Mouse (Mus musculus): ENCODE results near the gene Cd300a.

The Cd300a gene

DNA sequence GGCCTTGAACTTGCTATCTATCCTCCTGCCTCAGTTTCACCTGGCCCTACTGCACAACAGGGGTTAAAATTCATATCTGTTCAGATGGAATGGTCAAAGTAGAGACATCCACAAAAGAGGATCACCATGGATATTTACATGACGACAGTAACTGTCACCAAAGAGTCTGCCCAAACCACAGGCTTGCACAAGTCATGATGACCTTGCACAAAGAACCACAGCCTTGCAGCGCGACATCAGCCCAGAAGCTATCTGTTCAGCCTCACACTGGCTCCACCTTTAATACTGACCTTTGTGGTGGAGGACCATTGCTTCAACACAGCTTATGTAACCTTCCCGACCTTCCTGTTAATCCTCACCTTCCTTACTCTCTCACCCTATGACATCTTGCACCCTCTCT, 17.7 kb downstream of the Cd300a start:
- no peak for DNase-seq (ENCODE audit: low read depth, low spot score)

DNA sequence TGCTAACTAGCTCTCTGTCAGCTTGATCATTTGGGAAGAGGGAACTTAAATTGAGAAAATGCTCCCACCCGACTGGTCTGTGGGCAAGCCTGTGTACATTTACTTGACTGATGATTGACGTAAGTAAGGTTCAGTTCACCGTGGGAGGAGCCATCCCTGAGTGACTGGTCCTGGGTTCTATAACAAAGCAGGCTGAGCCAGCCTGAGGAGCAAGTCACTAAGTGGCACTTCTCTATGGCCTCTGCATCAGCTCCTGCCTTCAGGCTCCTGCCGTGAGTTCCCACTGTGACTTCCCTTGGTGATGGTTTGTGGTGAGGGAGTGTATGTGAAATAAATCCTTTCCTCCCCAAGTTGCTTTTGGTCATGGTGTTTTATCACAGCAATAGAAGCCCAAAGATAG, 18.2 kb downstream of the Cd300a start:
- no peak for DNase-seq (ENCODE audit: low read depth, low spot score)

DNA sequence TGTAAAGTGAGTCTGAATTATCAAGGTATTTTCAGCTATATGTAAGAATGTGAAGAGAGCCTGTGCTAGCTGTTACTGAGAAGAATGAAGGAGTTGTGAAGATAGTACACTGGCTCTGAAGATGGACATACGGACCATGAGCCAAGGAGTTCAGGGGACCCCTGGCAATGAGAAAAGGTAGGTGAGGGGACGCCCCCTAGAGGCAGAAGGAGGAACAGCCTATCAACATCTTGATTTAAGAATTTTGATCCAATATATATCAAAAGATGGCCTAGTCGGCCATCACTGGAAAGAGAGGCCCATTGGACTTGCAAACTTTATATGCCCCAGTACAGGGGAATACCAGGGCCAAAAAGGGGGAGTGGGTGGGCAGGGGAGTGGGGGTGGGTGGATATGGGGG, 19.7 kb downstream of the Cd300a start:
- peak; percentile 38 for DNase-seq (ENCODE audit: low read depth, low spot score)

DNA sequence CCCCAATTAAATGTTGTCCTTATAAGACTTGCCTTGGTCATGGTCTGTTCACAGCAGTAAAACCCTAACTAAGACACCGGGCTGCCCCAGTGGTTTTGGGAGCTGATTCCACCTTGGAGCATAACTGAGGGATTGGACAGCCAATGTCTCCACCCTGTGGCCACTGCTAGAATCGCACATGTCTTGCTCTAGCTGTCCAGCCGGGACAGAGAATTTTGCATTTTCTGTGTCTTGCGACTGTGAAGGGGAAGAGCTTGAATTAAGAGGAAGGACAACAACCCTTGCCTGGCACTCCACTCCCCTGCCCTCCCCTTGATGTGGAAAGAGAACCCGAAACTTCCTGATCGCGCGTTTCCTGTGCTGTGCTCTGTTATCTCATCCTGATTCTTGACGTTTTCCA, 23.0 kb downstream of the Cd300a start:
- DNase-seq (ENCODE audit: low read depth, low spot score): peak; percentile 80

DNA sequence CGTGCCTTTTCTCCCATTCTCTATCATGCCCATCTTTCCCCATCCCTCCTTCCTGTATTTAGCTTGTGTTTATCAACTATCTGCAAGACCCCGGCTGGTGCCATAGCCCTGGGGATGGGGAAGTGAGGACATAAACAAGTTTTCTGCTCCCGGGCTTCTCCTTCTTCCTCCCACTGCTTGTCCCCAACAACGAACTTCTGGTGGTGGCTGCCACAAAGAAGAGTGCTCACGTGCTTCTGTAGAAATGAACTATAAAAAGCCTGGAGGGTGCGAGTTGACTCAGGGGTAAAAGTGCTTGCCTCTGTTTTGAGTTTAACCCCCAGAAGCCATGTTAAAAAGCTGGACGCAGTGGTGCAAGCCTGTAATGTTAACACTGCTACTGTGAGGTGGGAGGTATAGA, 25.1 kb downstream of the Cd300a start:
- peak; percentile 39 for DNase-seq (ENCODE audit: low read depth, low spot score)

DNA sequence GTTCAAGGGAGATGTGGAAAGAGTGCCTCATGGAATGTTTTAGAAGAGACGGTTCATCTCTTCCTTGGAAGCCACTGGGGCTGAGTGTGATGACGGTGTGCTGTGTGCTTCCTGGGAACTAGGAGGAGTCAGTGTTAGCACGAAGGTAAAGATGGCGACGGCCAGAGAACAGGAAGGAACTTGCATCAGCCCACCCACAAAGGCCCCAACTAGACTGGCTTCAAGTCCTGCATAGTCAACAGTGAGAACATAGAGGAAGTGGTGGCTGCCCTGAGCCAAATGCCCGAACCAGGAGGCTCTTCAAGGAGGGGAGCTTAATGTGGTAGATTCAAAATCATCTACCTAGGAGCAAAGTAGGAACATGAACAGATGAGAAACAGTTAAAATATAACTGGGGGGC, 27.3 kb downstream of the Cd300a start:
- no peak for DNase-seq (ENCODE audit: low read depth, low spot score)

DNA sequence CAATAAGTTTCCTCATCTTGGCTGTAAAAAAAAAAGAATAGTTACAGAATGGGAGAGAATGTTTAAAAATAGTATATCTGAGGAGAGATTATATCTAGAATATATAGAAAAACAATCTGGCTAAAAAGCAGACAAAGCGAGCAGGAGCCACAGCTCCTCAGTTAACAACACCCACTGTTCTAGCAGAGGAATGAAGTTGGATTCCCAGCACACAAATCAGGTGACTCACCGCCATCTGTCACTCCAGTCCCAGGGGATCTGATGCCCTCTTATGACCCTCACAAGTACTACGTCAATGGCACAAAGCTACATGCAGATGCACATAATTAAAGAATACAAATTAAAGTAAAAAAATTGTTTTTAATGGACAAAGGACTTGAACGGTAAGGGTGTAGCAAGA, 32.6 kb downstream of the Cd300a start:
- DNase-seq (ENCODE audit: low read depth, low spot score): no peak

DNA sequence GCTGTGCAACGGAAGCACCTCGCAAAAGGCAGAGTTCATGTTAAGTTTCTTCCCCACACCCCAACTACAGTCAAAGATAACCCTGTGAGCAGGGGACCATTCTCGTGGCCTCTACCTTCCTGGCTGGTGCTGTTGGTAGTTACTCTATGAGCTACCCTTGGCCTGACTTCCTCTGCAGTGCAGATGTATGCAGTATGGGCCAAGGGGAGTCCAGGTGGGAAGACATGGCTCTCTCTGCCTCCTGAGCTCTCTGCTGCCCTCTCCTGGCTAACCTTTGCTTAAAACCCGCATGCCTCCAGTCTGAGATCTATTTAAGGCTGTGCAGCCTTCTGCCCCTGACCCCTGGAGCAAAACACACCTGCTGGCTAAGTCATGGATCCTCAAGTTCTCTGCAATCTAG, 34.1 kb downstream of the Cd300a start:
- peak; percentile 67 for DNase-seq (ENCODE audit: low read depth, low spot score)

DNA sequence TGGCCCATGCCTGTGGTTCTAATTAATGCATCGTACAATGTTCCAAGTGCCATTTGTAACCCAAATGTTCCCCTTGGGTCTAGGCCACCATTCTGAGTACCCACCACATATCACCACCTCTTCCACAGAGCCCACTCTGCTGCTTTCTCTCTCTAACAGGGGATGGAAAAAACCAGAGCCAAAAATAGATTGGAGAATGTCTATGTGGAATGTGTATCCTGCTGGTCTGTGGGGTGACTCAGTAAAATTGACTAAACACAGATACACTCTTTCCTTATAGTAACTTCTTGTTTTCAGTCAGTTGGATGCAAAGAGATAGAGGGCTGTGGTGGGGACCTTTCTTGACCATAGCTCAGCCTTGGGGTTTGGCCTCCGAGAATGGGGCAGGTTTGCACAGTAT, 39.7 kb downstream of the Cd300a start:
- no peak for DNase-seq (ENCODE audit: low read depth, low spot score)

DNA sequence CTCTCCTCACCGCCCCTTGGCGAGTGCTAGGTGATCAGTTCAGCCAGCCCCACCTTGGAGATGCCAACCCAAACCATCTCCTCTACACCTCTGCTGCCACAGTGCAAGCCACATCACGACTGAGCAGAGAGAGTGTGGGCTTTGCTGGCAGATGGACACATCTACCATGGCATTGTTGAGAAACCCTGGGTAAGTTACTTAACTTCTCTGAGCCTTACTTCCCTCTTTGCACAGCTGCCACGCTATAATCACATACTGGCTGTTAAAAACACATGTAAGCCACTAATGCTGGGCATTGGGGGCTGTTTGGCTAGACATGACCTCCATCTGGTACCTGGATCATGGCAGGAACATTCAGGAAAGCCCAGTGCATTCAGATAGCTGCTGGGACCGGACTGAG, 41.2 kb downstream of the Cd300a start:
- DNase-seq (ENCODE audit: low read depth, low spot score): peak; percentile 48

DNA sequence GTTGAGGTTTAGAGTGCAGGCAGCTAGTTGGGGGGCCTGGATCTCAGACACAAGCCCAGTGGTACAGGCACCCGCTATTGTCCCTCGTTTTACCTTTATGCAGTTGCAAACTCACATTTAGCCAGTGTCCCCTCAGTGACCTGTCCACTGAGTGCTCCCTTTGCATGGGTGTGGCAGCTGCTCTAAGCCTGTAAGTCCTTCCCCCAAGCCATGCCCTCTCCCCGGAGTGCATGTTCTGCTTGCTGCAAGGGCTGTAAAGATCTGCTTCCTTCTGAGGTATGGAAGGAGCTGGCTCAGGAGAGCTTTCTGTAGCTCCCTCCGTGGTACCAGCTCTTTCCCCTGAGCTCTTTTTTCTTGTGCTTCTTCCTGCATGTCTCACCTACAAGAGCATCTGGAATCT, 43.8 kb downstream of the Cd300a start:
- no peak for DNase-seq (ENCODE audit: low read depth, low spot score)

DNA sequence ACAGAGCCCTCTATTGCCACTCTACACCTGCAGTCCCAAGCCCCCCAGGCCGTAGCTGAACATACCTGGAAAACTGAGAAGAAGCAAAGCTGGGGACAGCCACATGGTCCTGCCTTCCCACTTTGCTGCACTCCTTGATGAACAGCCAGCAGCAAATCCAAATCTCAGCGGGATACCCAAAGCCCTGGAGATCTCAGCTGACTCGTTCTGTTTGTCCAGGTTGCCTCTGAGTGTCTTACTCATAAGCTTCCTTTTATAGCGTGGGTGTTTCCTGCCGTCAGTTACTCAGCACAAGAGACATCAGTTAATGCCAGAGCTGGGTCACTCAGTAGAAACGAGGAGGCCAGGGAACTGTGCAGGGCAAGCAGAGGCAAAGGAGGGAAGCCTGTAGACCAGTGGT, 44.3 kb downstream of the Cd300a start, which contains the start of gene Cd300lb:
Cd300lb (minus strand) TSS at position 243 of the 400 bp plus-strand sequence.
- peak; percentile 10 for DNase-seq (ENCODE audit: low read depth, low spot score)
